1 mouse cellular context compared by ENCODE assay signal in genomic region chr2:26461667-26462066, GRCm38 (mm10).
TF ChIP-seq lines count a peak whose summit lies in the region.

No protein-coding gene starts in this region.

TF ChIP-seq in CH12.LX, 34 proteins besides CTCF, POLR2A, EP300 and RAD21 (continued from another document):
- TF ChIP-seq NRF1 (IDR thresholded peaks at IDR 0.05; ENCODE audit: low read depth, low read length) (no peak), MAX (IDR thresholded peaks at IDR 0.05; ENCODE audit: low read length) (no peak), MYC (IDR thresholded peaks at IDR 0.05; ENCODE audit: low read depth, low read length) (no peak), ZMIZ1 (IDR thresholded peaks at IDR 0.05; ENCODE audit: low read depth, low read length) (no peak), MXI1 (IDR thresholded peaks at IDR 0.05; ENCODE audit: low read depth, low read length) (no peak), E2F4 (IDR thresholded peaks at IDR 0.05; ENCODE audit: insufficient replicate concordance, low read depth, low read length) (no peak), SIN3A (IDR thresholded peaks at IDR 0.05; ENCODE audit: low read length) (no peak), TBP (conservative IDR thresholded peaks at IDR 0.05; ENCODE audit: low read depth, low read length) (no peak), IRF4 (IDR thresholded peaks at IDR 0.05; ENCODE audit: low read depth, low read length) (no peak), MAFK (IDR thresholded peaks at IDR 0.05; ENCODE audit: insufficient replicate concordance, low read length) (no peak), BHLHE40 (IDR thresholded peaks at IDR 0.05; ENCODE audit: low read depth, low read length) (no peak), NELFE (IDR thresholded peaks at IDR 0.05; ENCODE audit: low read depth, low read length) (no peak), MEF2A (IDR thresholded peaks at IDR 0.05; ENCODE audit: borderline replicate concordance, low read depth, low read length) (no peak), USF2 (conservative IDR thresholded peaks at IDR 0.05; ENCODE audit: low read depth, low read length) (no peak), ZC3H11A (IDR thresholded peaks at IDR 0.05; ENCODE audit: low read depth, low read length) (no peak), USF1 (IDR thresholded peaks at IDR 0.05; ENCODE audit: low read depth, low read length) (no peak)
